Mouse (Mus musculus) stomach, postnatal 0 days (tissue): ENCODE data around the gene Ghdc.

Source experiments
- CTCF ChIP-seq: IDR thresholded peaks from 2 replicates; pipeline ENCODE4 v1.5.1; 2016; ENCODE audit warnings: antibody characterized with exemption, low read depth, mild to moderate bottlenecking, moderate library complexity
- EP300 ChIP-seq: optimal IDR thresholded peaks from 2 replicates; pipeline ENCODE3; 2016; ENCODE audit warnings: antibody characterized with exemption

DNA sequence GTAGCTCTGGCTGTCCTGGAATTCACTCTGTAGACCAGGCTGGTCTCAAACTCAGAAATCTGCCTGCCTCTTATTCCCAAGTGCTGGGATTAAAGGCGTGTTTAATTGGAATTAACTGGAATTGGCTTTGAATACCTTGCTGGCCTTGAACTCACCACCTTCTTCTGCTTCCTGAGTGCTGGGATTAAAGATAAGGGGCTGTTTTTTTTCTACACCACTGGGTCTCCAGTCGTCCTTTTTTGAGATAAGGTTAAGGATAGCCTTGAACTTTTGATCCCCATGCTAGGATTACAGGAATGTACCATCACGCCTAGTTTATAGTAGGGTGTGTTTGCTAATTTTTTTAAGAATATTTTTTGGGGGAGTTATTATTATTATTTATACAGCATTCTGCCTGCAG lies 7.3 kb upstream of the Ghdc start:
- TF ChIP-seq CTCF (no peak), EP300 (no peak)
